Comparison of ENCODE assay signal across 21 mouse cellular contexts in genomic region chr9:75424358-75425150, GRCm38 (mm10). TPM values are rescaled to one million over a fixed set of nuclear protein-coding genes. Genes with fewer than 3 reads are reported as not detected.
DNase-seq lines count a peak whose midpoint lies in the region; ATAC-seq and TF ChIP-seq lines count a peak whose summit lies in the region.
"Had no signal": no experiment of that assay in that cellular context is flagged by ENCODE, and none has a peak within 500 bp of the region (broad histone marks: within the 10 kb centered on the region; RNA-seq: fewer than 3 reads in every experiment).

No protein-coding gene starts in this region.

- H3K4me1 ChIP-seq in kidney, embryonic 14.5 days (ENCODE audit: control insufficient read depth, insufficient read depth, low read length), result no peaks in the 10 kb centered on the region
- H3K4me1 ChIP-seq in neural tube, embryonic 15.5 days, result no peaks in the 10 kb centered on the region
- no peaks in the 10 kb centered on the region for H3K4me1 ChIP-seq in stomach, postnatal 0 days (replicated peaks; ENCODE audit: control insufficient read depth, insufficient read depth)
- H3K4me1 ChIP-seq: embryonic facial prominence, embryonic 15.5 days; hindbrain, embryonic 15.5 days; liver, embryonic 12.5 days had no signal

- H3K4me2 ChIP-seq in kidney, embryonic 14.5 days (replicated peaks; ENCODE audit: low read depth, low read length), result no peak overlapping the region
- no peak overlapping the region for H3K4me2 ChIP-seq in neural tube, embryonic 15.5 days
- H3K4me2 ChIP-seq in stomach, postnatal 0 days (replicated peaks; ENCODE audit: low read depth), result no peak overlapping the region
- H3K4me2 ChIP-seq: embryonic facial prominence, embryonic 15.5 days; hindbrain, embryonic 15.5 days; liver, embryonic 12.5 days had no signal

- no peak for DNase-seq in kidney, postnatal 36 days
- DNase-seq in neural tube, embryonic 10.5 days (ENCODE audit: extremely low spot score, low spot score), result peak; percentile 35
- DNase-seq in embryo, embryonic 11 days, result peak; percentile 45
- DNase-seq in stomach, postnatal 0 days (ENCODE audit: low spot score), result no peak
- no peak for DNase-seq in spleen, postnatal 10 days (ENCODE audit: low spot score in 2 of 2)
- no peak for DNase-seq in left cerebral cortex, adult 9 months (ENCODE audit: low spot score in 2 of 2)
- DNase-seq: adrenal gland, postnatal 25 days; cerebellum, adult 2 months; gastrocnemius, postnatal 25 days; heart, postnatal 14 days; kidney, adult 11 months; midbrain, embryonic 14.5 days; thymus, postnatal 4 days had no signal

- no peaks in the 10 kb centered on the region for H3K36me3 ChIP-seq in kidney, embryonic 14.5 days (ENCODE audit: control insufficient read depth, insufficient read depth, low read length)
- no peaks in the 10 kb centered on the region for H3K36me3 ChIP-seq in neural tube, embryonic 15.5 days
- no peaks in the 10 kb centered on the region for H3K36me3 ChIP-seq in stomach, postnatal 0 days (ENCODE audit: control insufficient read depth, insufficient read depth, low read length)
- H3K36me3 ChIP-seq: embryonic facial prominence, embryonic 15.5 days; heart, embryonic 10.5 days; hindbrain, embryonic 15.5 days; limb, embryonic 10.5 days; liver, embryonic 12.5 days had no signal

- H3K27me3 ChIP-seq in kidney, embryonic 14.5 days (ENCODE audit: control insufficient read depth, insufficient read depth, low read length), result no peaks in the 10 kb centered on the region
- H3K27me3 ChIP-seq in neural tube, embryonic 15.5 days (replicated peaks), result no peaks in the 10 kb centered on the region
- H3K27me3 ChIP-seq in stomach, postnatal 0 days (ENCODE audit: control insufficient read depth, insufficient read depth, low read length), result no peaks in the 10 kb centered on the region
- H3K27me3 ChIP-seq: embryonic facial prominence, embryonic 15.5 days; hindbrain, embryonic 15.5 days had no signal

- no peak for TF ChIP-seq EP300 in stomach, postnatal 0 days (optimal IDR thresholded peaks at IDR 0.05)

- peak; percentile 17; the same call in 1 of the 2 replicates for ATAC-seq in kidney, embryonic 14.5 days (ENCODE audit: low FRiP score, low TSS enrichment)
- no peak for ATAC-seq in neural tube, embryonic 15.5 days (ENCODE audit: low FRiP score)
- no peak for ATAC-seq in stomach, postnatal 0 days (ENCODE audit: low FRiP score, low TSS enrichment)
- ATAC-seq: liver, embryonic 12.5 days had no signal

- no peak overlapping the region for H3K4me3 ChIP-seq in kidney, embryonic 14.5 days (ENCODE audit: low read length)
- no peak overlapping the region for H3K4me3 ChIP-seq in neural tube, embryonic 15.5 days (replicated peaks)
- H3K4me3 ChIP-seq in stomach, postnatal 0 days (ENCODE audit: low read depth, low read length), result no peak overlapping the region
- H3K4me3 ChIP-seq: embryonic facial prominence, embryonic 15.5 days; heart, embryonic 10.5 days; hindbrain, embryonic 15.5 days; layer of hippocampus, adult 2 months; limb, embryonic 10.5 days; liver, embryonic 12.5 days had no signal

- H3K9me3 ChIP-seq in kidney, embryonic 14.5 days (ENCODE audit: control insufficient read depth, low read length), result no peaks in the 10 kb centered on the region
- no peaks in the 10 kb centered on the region for H3K9me3 ChIP-seq in neural tube, embryonic 15.5 days (replicated peaks)
- H3K9me3 ChIP-seq in stomach, postnatal 0 days (ENCODE audit: control insufficient read depth, low read length), result no peaks in the 10 kb centered on the region
- H3K9me3 ChIP-seq: embryonic facial prominence, embryonic 15.5 days; heart, embryonic 10.5 days; hindbrain, embryonic 15.5 days; limb, embryonic 10.5 days; liver, embryonic 12.5 days had no signal

- 41% methylated on average over 6 of the region's 6 CpGs for WGBS in kidney, embryonic 14.5 days
- WGBS in neural tube, embryonic 15.5 days, result 36% methylated on average over 6 of the region's 6 CpGs
- WGBS in stomach, postnatal 0 days, result 56% methylated on average over 6 of the region's 6 CpGs

- H3K9ac ChIP-seq in kidney, embryonic 14.5 days (ENCODE audit: low read depth, low read length), result no peak overlapping the region
- no peak overlapping the region for H3K9ac ChIP-seq in neural tube, embryonic 15.5 days (replicated peaks)
- no peak overlapping the region for H3K9ac ChIP-seq in stomach, postnatal 0 days (ENCODE audit: low read length)
- H3K9ac ChIP-seq: embryonic facial prominence, embryonic 15.5 days; hindbrain, embryonic 15.5 days; liver, embryonic 12.5 days had no signal

- H3K27ac ChIP-seq in kidney, embryonic 14.5 days (ENCODE audit: low read depth, low read length), result no peak overlapping the region
- H3K27ac ChIP-seq in neural tube, embryonic 15.5 days (replicated peaks), result no peak overlapping the region
- H3K27ac ChIP-seq in stomach, postnatal 0 days (replicated peaks), result 0 out of 2 replicates have a peak overlapping the region, but pooled peaks have one; percentile 24
- H3K27ac ChIP-seq: embryonic facial prominence, embryonic 15.5 days; heart, embryonic 10.5 days; hindbrain, embryonic 15.5 days; layer of hippocampus, adult 2 months; limb, embryonic 10.5 days; liver, embryonic 12.5 days had no signal

- no peak for TF ChIP-seq CTCF in stomach, postnatal 0 days (IDR thresholded peaks at IDR 0.05; ENCODE audit: low read depth)

RNA-seq across cellular contexts. Expression of gene Mapk6, which starts 14.7 kb away (rescaled TPM):
- polyA plus RNA-seq in kidney, embryonic 14.5 days (2014; fragmentation: Nextera tagmentation; extraction: Ambion mirVana), result 54.8 and 77.6 TPM in 2 replicates
- 133 and 150 TPM in 2 replicates for polyA plus RNA-seq in neural tube, embryonic 15.5 days (2015; fragmentation: Nextera tagmentation; extraction: Ambion mirVana)
- 28.9 and 29.0 TPM in 2 replicates for polyA plus RNA-seq in stomach, postnatal 0 days (2015; fragmentation: Nextera tagmentation; extraction: Ambion mirVana)

RNA-seq across cellular contexts. Expression of gene Leo1, which starts 16.8 kb away (rescaled TPM):
- polyA plus RNA-seq in kidney, embryonic 14.5 days (2014; fragmentation: Nextera tagmentation; extraction: Ambion mirVana), result 36.9 and 45.8 TPM in 2 replicates
- polyA plus RNA-seq in neural tube, embryonic 15.5 days (2015; fragmentation: Nextera tagmentation; extraction: Ambion mirVana), result 39.9 and 43.4 TPM in 2 replicates
- 16.1 and 17.8 TPM in 2 replicates for polyA plus RNA-seq in stomach, postnatal 0 days (2015; fragmentation: Nextera tagmentation; extraction: Ambion mirVana)

Comparison
In these comparisons a context has a peak if more than half of its experiments do, and no peak if none do; other contexts are left out.
1. DNase-seq: peak in neural tube, embryonic 10.5 days (single experiment) and embryo, embryonic 11 days (single experiment); none in kidney, postnatal 36 days (0 of 2), stomach, postnatal 0 days (single experiment), spleen, postnatal 10 days (0 of 2) and left cerebral cortex, adult 9 months (0 of 2).